13 mouse cellular contexts compared by ENCODE assay signal in the genomic region with DNA sequence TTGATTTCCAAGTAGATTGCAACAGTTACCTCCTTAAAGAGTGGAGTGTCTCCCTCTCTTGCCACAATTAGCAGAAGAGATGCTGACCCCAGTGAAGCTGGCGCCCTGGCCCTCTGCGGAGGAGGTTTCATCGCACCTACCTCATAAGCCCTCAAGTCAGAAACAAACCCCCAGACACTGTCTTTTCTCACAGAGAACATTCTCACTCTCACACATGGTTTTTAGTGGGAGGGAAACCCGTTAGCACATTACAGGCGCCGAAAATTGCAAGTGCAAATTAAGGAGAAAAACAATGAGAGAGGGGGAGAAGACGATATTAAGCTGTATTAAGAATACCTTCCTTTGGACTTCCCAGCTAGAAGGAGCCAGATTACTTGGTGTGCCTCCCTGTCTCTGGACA. TPM values are rescaled to one million over a fixed set of nuclear protein-coding genes. Genes with fewer than 3 reads are reported as not detected.
"Had no signal": no experiment of that assay in that cellular context is flagged by ENCODE, and none has a peak within 500 bp of the region (broad histone marks: within the 10 kb centered on the region; RNA-seq: fewer than 3 reads in every experiment).

No protein-coding gene starts in this region.

- H3K9me3 ChIP-seq: limb, embryonic 15.5 days; liver, embryonic 12.5 days; midbrain, embryonic 10.5 days; neural tube, embryonic 15.5 days; stomach, embryonic 15.5 days had no signal

- ATAC-seq: intestine, embryonic 16.5 days; liver, embryonic 12.5 days had no signal

- H3K36me3 ChIP-seq: limb, embryonic 15.5 days; liver, embryonic 12.5 days; midbrain, embryonic 10.5 days; neural tube, embryonic 15.5 days had no signal

- H3K27ac ChIP-seq: limb, embryonic 15.5 days; liver, embryonic 12.5 days; midbrain, embryonic 10.5 days; neural tube, embryonic 15.5 days; stomach, embryonic 15.5 days had no signal

- DNase-seq: lung, embryonic 14.5 days; right cerebral cortex, adult 18-20 months; right cerebral cortex, postnatal 4 days; spleen, adult 18-20 months; thymus, postnatal 36 days had no signal

- H3K27me3 ChIP-seq: limb, embryonic 15.5 days; liver, embryonic 12.5 days; neural tube, embryonic 15.5 days; stomach, embryonic 15.5 days had no signal

- H3K9ac ChIP-seq: limb, embryonic 15.5 days; liver, embryonic 12.5 days; lung, embryonic 14.5 days; neural tube, embryonic 15.5 days; stomach, embryonic 15.5 days had no signal

- H3K4me2 ChIP-seq: limb, embryonic 15.5 days; liver, embryonic 12.5 days; lung, embryonic 14.5 days; neural tube, embryonic 15.5 days; stomach, embryonic 15.5 days had no signal

- H3K4me3 ChIP-seq: limb, embryonic 15.5 days; liver, embryonic 12.5 days; midbrain, embryonic 10.5 days; myocyte; neural tube, embryonic 15.5 days; stomach, embryonic 15.5 days had no signal

- H3K4me1 ChIP-seq: limb, embryonic 15.5 days; liver, embryonic 12.5 days; midbrain, embryonic 10.5 days; stomach, embryonic 15.5 days had no signal

RNA-seq across cellular contexts. Expression of a gene that starts 44.8 kb away (rescaled TPM):
- total RNA-seq: megakaryocyte, adult 5-6 weeks had no signal
